Mouse (Mus musculus) urinary bladder, postnatal 14 days (tissue): ENCODE data around the gene Tekt1.
A peak's percentile ranks its signal among the peaks of the same experiment; 100 is the strongest.

Experiments used
- DNase-seq: peaks from one replicate; pipeline ENCODE4 v3.0.0; 2021; ENCODE audit warnings: low spot score

The Tekt1 gene

DNA sequence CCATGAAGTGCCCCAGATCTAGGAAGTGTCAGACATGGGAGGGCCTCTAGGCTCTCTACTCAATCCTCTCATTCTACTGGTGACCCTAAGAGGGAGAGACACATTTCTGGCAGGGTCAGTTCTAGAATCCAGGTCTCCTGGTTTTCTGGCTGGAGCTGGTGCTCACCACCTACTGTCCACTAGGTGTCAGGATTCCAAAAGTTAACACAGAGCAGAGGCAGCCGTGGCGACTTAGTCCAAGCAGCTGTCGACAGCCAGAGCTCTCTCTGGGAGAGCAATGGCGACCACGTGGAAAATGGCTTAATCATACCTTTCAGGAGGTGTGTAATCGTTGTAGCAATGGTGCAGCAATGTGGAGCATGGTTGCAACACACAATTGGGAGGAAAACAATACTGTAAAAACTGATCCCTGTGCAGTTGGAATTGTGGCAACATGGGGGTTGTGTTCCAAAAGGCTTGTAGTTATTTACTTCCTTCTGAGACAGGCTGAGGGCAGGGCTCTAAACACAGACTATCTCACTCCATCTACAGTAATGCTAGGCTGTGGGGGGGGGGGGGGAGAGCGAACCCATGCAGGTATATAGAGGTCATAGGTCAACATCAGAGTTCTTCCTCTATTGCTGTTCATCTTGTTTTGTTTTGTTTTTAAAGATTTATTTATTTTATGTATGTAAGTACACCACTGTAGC is 19.5 kb downstream of the Tekt1 start:
- peak; percentile 63 for DNase-seq

- no peak for DNase-seq
These were observed 22.5 kb downstream of the Tekt1 start for GRCm38 (mm10) chr11:72339716-72340115.

DNA sequence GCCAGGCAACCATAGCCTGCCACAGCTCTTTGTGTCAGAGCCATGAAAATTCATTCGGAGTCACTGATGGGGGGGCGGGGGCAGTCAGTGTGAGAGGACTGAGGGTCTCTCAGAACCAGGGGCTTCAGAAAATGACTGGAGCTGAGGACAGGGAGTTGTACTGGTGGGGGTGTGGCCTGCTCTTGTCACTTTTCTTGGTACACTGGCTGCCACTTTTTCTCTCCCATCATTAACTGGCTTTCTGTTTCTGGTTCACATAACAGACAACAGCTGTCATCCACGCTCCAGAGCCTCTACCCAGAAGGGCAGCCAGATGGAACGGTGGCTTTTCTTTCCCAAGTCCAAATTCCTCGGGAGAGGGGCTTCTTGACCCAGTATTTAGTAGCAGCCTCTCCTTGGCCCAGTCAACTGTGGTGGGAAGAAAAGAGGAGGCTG is 23.8 kb downstream of the Tekt1 start:
- no peak for DNase-seq

DNA sequence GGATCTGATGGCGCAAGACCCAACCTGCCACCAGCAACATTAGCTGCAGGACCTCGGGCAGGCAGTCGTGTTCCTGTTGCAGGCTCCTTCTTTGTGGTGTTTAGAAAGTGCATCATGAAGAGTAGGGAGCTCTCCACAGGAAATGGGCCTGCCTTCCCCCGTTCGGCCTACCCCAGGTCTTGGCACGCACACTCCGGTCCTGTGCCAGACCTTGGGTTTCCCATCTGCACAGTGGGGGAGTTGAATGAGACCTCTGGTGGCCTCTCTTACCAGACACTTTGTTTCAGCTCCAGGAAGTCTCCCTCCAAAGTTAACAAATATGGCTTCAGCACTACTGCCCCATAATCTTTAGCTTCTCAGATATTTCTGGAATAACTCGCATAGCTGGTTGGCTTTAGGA is 25.5 kb downstream of the Tekt1 start:
- DNase-seq: no peak

- DNase-seq: no peak
These were observed 27.6 kb downstream of the Tekt1 start for GRCm38 (mm10) chr11:72334653-72335052.

DNA sequence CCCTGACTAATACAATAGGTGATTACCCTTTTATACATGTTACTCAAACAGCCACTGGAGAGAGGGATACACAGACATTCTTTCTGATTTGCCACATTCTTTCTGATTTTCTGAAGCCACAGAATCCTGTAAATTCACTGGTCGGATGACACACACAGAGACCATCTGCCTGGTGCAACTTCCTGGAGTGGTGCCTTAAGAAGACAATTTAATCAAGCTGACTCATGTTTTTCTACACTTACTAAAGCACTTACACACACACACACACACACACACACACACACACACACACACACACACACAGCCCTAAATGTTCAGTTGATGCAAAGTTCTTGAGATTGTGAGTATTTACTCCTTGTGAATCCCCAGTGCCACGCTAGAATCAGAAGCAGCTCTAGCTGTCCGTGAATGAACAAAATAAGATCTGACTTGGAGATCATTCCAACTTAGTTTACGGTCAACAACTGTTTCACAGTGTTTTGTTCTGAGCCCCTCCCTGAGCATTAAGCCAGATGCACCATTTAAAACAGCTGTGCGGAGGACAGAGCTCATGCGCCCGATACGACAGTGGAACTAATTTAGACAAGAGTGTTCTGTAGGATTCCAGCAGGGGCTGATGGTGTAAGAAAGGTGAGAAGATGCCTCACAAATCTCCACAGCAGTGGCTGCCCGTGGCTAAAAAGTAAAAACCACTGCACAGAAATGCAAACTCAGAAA is 29.1 kb downstream of the Tekt1 start:
- DNase-seq: no peak

DNA sequence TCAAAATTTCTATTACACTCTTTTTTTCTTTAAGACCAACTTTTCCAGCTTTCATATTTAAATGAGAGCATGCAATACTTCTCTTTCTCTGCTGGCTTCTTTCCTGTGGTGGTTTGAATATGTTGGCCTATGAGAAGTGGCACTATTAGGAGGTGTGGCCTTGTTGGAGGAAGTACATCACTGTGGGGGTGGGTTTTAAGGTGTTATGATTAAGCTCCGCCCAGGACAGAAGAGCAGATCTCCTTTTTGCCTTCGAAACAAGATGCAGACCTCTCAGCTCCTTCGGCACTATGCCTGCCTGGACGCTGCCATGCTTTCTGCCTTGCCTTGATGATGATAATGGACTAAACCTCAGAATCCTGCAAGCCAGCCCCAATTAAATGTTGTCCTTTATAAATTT is 36.5 kb downstream of the Tekt1 start:
- DNase-seq: no peak

GRCm38 (mm10) chr11:72324431-72324830 is 37.8 kb downstream of the Tekt1 start:
- no peak for DNase-seq

GRCm38 (mm10) chr11:72318026-72318425 is 44.2 kb downstream of the Tekt1 start:
- DNase-seq: no peak

DNA sequence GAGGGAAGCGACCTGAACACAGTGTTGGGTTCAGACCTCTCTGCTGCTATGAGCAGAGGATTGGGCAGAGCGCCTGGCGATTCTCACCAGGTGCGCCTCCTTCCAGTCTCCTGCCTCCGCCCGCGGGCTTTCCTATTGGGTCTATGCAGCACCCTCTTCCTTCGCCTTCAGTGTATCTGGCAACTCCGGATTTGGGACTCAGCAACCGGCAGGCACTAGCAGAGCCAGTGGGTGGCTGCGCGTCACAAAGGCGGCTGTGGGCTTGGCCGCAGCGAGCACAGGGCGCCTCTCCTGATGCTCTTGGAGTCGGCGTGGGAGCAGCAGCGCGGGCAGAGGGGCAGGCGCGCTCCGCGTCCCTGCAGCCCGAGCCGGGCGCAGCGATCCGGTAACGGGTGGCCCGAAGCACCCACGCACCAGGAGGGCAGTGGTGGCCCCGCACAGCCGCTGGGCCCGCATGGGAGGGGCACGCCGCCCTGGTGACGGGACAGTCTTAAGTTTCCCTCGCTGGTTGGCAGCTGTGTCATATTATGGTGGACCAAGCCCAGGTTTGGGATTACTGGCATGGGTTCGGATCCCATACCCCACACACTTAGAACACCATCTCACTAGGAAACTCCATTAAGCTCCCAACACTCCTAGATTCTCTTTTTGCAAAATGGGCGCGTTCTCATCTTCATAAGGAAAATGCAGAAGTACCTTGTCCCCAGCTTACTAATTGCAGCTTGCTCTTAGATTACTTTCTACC is 47.9 kb downstream of the Tekt1 start, which contains the start of gene Fbxo39:
Gene Fbxo39, plus strand, starts transcription at position 294 of the 745 bp plus-strand sequence.
- no peak for DNase-seq

DNA sequence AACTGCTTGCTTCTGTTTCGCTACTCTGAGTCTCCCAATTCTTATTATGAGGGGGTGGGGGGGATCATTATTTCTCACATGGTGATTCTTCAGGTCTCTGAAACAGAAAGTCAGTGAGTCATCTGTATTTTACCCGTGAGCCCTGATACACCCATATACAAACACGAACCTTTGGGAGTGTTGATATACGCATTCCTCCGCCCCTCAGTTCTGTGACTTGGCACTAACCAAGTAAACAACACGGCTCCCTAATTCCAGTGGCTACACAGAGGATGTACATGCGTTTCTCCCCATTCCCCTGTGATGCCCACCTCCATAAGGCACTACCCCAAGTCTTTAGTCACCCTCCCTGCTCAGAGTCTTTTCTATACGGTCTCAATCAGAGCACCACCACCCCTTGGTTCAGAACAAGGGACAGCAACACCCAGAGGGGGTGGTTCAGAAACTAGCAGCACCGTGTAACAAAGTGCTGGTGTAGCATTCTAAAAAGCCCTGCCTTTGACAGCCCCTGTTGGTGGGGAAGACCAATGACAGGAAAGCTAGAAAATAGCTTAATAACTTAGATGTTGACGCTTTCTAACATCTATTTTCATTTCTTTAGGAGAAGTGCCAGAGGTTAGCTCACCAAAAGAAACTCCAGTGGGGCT is 50.8 kb downstream of the Tekt1 start:
- no peak for DNase-seq

GRCm38 (mm10) chr11:72310491-72310890 is 51.8 kb downstream of the Tekt1 start:
- no peak for DNase-seq

- no peak for DNase-seq
These were observed 53.3 kb downstream of the Tekt1 start for GRCm38 (mm10) chr11:72308982-72309381.

DNA sequence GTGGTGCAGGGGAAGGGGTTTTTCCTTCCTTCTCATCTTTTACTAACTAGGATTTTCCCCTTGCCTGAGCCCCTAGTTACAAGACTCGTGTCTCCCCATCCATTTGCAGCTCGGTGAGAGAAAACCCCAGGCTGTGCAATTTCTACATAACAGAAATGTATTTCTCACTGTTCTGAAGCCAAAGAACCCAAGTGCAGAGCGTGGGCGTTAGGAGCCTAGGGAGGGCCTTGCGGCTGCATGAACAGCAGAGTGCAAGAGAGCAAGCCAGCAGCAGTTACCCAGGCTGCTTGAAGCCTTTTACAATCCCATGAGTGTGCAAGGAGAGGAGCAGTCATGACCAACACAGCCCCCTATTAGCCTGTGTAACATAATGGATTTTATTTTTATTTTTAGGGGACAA is 54.8 kb downstream of the Tekt1 start:
- DNase-seq: no peak

DNA sequence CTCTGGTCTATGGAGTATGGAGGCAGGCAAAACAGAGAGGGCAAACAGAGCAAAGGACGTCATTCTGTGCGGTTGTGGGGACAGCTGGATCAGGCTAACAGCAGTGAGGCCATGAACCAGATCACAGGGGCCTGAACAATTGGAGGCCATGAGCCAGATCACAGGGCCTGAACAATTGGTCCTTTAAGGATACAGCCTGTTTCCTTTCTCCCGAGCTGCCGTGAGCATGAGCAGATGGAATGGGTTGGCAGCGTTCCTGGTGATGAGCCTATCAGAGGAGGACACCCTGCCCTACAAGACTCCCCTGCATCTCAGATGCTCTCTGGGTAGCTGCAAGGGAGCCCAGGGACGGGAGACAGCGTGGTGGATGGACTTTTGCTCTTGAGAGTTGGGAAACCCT is 60.0 kb downstream of the Tekt1 start:
- peak; percentile 35 for DNase-seq

- DNase-seq: peak; percentile 75
These were observed 60.9 kb downstream of the Tekt1 start, which contains the start of gene Xaf1 for GRCm38 (mm10) chr11:72301334-72301733. Gene Xaf1, plus strand, starts transcription at chr11:72301629.
